Mouse (Mus musculus): ENCODE measurements around the gene Hoga1.
"Not testable (repeated sequence)": the region's sequence is repeated elsewhere in the genome, so short reads cannot be mapped to it uniquely, and the experiment has no call there.

The Hoga1 gene

DNA sequence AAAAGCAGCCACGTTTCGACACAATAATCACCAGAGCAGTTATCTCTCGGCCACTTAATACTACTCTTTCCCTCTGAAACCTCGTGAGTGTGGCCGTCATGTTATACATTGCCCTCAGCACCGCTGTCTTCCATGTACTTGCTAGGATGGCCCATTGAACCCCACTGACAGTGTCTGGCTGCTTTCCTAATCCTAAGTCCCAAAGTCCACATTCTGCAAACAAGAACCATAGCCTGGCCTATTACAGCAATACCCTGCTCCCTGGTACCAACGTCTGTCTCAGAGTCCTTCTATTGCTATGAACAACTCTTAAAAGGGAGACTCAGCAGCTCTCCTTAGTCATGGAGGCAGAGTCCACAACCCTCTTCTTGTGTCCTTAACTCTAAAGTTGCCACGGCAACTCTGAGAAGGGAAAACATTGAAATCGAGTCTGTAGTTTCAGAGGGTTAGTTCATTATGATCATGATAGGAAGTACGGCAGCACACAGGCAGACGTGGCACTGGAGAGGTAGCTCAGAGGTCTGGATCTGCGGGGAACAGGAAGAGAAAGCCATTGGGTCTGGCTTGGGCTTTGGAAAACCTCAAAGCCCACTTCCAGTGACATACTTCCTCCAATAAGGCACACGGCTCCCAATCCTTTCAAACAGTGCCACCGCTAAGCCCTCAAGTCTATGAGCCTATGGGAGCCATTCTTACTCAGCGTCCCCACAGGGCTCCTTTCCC, 26.6 kb downstream of the Hoga1 start:
- DNase-seq: peak; percentile 64 to 83

DNA sequence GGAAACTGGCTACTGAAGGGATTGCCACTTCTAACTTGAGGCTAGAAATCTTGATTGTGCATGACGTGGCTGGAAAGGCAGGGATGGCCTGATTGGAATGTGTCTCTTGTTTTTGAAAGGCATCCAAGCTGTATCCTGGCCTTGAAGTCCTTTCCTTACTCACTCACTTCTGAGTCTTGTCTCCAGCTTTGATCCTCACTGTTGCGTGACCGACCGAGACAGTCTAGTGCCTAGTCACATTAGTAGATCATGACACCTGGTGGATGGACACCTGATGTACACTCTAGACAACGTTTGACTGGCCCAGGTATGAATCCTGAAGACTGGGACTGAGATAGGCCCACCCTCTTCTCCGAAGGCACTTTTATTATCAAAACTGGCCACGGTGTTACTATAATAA, 27.4 kb downstream of the Hoga1 start:
- peak; percentile 68 to 84 for DNase-seq

DNA sequence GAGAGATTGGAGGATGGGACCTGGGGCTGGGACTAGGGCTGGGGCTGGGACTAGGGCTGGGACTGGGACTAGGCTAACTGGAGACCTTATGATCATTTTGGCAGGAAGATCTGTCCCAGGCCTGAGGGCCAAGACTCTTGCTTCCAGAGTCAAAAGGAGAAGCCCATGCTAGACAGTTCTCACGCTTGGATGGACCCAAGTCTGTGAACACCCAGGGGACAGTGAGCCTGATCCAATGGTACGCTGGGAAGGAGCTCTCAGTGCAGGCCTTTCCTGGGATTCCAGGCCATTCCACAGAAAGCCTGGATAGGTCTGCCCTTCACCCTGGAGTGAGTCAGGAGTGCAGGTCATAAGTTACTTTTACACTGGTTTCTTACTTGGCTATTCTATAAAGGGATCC, 29.6 kb downstream of the Hoga1 start:
- no peak for DNase-seq

DNA sequence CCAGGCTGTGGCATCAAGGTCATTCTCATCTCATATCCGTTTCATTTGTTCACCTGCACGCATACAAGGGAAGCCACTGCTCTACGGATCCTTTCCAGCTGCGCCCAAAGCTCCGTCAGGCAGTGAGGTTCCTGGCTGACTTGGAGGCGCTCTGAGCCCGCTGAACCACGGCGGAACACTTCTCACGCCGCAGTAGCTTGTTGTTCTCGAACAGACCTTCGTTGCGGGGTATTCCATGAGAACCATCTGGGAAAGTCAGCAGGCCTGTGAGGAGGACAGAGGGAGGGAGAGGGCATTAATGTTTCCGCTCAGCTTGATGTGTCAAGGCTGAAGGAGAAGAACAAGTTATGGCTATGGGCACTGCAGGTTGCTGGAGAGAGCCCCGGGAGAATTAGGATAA, 30.6 kb downstream of the Hoga1 start:
- no peak for DNase-seq

DNA sequence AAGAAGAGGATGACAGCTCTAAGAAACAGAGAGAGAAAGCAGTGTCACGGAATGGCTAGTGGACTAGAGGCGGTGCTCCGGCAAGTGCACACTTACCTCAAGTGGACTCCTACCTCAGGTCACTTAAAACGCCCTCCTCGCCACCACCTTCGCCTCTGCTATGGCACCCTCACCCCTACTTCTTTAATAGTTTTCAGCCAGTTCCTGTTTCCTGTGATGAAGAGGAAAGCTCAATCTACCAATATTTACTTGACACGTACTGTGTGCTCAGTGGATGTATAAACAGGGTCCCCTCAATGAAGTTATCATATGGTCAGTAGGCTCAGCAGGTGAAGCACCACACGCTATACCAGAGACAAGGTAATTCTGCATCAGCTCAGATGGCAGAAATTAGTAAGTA, 33.2 kb downstream of the Hoga1 start:
- no peak for DNase-seq

DNA sequence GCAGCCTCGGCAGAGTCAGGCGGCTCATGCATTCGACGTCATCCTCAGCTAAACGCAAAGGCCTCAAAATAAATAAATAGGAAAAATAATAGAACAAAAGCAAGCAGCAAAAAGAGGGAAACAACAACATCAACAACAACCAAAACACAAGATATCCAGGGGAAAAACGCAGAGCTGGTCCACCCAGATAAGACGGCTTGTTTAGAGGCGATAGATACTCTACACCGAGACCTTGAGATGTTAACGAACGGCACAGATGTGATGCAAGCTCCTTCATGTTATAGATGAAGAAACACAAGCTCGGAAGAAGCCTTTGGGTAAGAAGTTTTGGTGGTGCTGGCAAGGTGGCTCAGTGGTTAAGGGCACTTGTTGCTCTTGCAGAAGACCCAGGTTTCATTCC, 33.6 kb downstream of the Hoga1 start:
- no peak for DNase-seq

DNA sequence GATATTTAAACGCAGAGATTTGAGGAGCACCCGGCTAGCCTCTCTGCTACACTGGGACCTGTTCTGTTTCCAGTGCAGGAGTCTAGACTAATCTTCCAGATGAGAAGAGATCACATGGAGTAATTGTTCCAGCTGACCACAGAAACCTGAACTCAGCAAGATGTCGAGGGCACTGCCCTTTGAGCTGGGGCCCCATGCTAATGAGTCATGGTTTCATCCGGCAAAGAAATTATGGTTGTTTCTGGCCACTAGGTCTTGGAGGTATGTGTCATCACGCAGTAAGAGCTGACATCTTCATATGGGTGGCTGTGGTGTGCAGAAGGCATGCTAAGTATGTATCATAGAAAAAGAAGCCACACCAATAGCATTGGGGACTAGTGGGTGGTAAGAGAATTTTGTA, 34.5 kb downstream of the Hoga1 start:
- DNase-seq: peak in 1 of 2 experiments; percentile 72

DNA sequence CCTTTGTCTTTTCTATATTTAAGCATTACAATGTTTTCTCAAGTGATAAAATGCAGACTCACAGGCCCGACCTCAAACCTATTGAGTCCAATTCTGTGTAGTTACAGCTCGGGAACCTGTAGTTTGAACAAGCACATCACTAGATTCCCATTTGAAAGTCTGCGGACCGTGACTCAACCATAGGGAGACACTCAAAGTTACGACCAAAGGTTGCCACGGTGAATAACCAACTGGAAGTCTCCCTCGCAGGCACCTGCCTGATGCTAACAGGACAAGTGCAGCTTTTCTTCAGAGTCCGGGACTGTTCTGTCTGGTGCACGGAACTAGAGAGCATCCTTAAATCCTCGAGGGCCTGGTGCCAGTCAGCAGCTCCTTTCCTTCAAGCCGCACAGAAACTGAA, 35.1 kb downstream of the Hoga1 start:
- peak in 1 of 2 experiments; percentile 61 for DNase-seq

DNA sequence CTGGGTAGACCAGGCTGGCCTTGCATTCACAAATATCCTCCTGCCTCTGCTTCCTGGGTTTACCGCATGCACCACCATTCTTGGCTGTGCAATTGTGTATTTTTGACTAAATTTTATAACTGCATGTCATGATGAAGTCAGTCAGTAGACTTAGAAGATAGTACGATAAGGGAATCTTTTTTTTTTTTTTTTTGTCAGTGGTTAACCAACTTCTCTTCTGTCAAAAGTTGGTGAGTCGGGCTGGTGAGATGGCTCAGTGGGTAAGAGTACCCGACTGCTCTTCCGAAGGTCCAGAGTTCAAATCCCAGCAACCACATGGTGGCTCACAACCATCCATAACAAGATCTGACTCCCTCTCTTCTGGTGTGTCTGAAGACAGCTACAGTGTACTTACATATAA, 36.2 kb downstream of the Hoga1 start:
- DNase-seq: not testable (repeated sequence)

DNA sequence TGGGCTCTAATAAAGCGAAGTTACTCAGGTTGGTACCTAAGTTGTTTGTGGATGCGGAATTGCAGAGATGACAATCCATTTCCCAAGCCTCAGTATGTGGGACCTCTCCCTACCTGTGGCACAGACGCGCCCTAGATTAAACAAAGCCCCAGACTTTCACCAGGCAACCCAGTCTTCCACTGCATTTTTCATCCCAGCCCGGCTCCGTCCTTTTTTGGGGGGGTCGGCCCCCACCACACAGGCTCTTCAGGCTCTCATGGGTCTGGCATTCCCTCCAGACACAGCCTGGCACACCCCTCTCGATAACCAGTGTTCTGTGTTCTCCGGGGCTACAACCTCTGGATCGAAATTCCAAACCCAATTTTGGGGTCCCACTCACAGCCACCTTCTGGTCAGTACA, 40.3 kb downstream of the Hoga1 start:
- no peak for DNase-seq

DNA sequence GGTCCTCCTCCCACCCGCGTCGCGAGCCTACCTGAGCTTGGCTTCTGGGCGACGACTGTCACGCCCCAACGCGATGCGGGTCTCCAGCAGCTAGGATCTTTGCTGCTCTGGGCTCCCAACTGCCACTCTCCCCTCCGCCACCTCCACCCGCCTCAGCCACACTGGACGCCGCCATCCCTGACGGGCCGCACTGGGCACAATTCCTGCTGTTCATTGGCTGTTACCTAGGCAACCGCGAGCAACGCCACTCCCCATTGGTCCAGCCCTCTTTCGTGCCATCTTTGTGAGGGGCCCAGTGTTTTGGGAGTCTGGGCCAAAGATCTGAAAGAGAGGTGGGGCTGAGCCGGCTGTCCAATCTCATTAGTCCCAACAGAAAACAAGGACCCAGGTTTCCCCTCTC, 40.8 kb downstream of the Hoga1 start, which contains the start of gene Morn4:
Morn4 (minus strand) TSS at position 192 of the 400 bp plus-strand sequence.
- peak; percentile 91 to 95 for DNase-seq

DNA sequence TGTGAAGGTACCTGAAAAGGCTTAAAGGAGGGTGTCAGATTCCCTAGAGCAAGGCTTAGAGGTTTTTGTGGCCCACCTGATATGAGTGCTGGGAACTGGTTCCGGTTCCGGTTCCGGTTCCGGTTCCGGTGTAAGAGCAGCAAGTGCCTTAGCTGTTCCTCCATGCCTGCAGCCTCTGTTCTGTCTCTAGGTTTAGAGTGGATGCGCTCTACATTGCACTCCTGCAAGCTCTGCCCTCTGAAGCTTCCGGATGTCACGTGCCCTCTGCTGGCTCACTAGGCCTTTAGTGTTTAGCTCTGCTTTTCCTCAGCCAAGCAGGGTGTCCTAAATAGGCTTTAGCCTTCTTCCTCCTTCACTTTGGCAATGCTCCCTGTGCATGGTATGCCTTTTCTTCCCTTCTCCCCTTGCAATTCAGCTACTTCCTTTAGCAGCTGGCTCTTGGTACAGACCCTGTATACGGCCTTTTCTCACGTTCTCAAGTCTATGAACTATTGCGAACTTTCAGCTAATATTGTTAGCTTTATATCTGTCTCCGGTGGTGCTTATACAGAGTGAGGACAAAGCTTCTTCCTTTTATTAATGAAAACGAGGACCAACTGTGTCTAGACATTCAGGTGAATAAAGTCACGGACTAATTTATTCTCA, 43.8 kb downstream of the Hoga1 start:
- peak; percentile 71 to 85 for DNase-seq

DNA sequence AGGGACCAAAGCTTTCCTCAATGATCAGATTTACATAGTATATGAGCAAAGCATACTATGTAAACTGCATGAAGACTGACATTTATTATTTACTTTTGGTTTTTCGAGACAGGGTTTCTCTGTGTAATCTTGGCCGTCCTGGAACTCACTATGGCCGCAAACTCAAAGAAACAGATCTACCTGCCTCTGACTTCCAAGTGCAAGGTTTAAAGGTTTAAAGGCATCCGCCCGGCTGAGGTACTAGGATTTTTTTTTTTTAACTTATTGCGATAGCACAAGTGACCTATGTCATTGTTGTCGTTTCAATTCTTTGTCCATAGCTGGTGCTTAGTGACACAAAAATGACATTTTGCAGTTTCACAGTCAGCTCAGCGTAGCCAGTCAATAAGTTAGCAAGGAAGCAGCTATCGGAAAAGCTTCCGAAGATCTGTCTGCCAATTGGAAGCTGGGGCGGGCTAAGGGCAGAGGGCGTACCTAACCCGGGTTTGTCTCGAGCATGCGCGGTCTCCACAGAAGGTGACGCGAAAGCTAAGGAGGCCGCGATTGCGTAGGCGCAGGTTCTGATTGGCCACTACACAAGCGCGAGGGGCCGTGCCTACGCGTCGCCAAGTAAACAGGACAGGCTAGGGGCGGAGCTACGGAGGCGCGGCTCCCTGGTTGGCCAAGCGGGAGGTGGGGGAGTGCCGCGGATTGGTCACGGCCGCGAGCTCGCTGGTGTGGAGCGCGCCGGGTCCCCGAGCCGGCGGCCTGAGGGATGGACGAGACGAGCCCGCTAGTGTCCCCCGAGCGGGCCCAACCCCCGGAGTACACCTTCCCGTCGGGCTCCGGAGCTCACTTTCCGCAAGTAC, 44.6 kb downstream of the Hoga1 start, which contains the start of gene Pi4k2a:
Pi4k2a (plus strand) TSS at position 723 of the 848 bp plus-strand sequence.
- peak; percentile 100 for DNase-seq

DNA sequence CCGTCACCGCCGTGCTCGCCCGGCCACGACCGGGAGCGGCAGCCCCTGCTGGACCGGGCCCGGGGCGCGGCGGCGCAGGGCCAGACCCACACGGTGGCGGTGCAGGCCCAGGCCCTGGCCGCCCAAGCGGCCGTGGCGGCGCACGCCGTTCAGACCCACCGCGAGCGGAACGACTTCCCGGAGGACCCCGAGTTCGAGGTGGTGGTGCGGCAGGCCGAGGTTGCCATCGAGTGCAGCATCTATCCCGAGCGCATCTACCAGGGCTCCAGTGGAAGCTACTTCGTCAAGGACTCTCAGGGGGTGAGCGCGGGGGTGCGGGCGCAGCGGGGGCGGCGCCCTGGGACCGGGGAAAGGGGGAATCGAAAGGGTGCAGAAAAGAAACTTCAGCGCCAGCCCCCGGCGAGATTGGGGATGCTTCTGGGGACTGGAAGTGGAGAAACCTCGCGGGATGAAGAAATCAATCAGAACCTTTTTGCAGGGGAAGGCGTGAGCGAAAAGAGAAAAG, 45.3 kb downstream of the Hoga1 start:
- DNase-seq: peak in 1 of 2 experiments; percentile 29

DNA sequence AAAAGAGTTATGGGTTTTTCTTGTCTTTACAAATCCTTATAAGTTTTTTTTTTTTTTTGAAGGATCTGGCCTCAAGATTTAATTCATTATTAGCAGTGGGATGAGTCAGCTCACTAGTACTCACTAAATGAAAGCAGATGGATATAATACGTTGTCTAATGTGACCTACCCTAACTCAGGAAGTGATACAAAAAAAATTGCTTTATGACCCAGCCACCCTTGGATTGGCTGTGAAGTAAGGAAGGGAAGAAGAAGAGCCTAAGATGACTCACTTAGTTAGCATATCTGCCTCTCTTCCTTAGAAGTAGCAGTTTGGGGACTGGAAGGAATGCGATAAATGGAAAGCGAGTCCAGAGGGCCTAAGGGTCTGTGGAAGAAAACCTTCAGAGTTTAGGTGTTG, 54.0 kb downstream of the Hoga1 start:
- DNase-seq: no peak

DNA sequence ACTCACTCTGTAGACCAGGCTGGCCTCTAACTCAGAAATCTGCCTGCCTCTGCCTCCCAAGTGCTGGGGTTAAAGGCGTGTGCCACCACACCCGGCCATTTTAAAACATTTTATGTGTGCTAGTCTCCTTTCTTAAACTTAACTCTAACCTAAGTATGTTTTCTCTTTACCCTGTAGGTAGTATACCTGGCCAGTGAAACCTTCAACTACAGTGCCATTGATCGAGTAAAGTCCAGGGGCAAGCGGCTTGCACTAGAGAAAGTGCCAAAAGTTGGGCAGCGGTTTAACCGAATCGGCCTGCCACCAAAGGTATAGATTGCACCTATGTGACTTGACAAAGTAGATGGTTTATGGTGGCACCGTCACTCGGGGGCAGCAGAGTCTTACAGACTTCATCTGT, 59.3 kb downstream of the Hoga1 start:
- DNase-seq: no peak

DNA sequence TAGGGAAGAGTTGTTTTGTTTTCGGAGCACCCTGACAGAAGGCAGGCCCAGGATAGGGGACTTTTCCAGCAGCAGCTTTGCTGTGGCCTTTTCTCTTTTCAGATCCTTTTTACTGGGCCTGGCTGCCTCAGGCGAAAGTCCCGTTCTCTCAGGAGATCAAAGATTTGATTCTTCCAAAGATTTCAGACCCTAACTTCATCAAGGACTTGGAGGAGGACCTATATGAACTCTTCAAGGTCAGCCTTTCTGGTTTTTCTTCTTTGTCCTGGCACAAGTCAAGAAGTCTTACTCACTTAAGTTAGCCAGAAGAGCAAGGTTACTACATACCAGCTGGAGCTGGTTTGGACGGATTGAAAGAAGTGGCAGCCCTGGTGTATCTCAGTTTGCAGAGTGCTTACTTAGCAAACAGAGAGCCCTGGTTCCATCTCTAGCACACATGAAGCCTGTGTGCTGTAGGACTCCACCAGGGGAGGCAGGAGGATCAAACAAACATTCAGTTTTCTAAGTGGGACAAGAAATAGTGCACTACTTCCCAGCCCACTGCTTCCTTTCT, 70.4 kb downstream of the Hoga1 start:
- DNase-seq: no peak

DNA sequence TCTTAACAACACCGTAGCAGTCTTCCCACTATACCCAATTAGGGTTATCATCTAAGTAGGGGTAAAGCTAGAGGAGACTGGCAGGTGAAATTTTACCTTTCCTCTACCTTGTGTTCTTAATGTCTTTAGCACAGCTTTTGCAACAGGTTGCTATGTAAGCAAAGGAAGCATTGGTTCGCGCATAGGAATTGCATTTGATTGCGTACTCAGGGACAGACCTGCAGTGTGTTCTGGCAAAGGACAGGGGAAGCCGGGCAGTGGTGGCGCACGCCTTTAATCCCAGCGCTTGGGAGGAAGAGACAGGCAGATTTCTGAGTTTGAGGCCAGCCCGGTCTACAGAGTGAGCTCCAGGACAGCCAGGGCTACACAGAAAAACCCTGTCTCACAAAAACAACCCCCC, 72.7 kb downstream of the Hoga1 start:
- DNase-seq: no peak

DNA sequence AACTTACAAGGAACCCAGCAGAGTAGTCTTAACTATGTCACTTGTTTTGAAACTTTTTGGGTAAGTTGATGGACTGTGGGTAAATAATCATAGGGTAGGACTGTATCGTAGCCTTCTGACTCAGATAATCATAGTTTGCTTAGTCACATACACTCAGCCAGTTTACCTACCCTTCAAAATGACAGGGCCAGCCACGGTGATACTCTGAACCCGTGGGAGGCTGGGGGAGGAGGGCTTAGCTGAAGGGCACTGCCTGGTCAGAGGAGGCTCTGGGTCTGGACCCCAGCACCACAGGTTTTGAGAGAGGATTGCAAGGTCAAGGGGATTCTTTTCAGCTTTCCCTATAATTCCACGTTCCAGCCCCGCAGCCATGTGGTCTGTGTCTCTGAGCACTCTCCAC, 73.2 kb downstream of the Hoga1 start:
- DNase-seq: no peak

DNA sequence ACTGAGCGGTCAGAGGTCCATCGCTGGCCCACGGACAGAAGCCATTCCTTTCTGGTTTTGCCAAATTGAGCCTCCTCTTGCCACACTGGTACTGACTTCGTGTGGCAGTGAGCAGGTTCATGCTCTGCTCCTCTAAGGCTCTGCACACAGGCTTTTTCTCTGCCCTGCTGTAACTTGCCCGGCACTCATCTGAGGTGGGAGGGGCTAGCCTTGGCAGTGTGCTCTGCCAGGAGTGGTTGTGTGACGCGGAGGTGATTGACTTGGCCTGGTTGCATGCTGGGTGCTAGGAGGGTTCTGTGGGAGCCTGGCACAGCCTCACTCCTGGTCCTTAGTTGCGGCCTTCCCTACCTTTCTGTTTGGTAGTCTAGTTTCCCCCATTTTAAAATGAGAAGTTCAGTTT, 75.0 kb downstream of the Hoga1 start:
- DNase-seq: no peak
